Mouse (Mus musculus) embryonic facial prominence, embryonic 10.5 days (tissue): ENCODE measurements around the gene Casr. TPM values are rescaled to one million over a fixed set of nuclear protein-coding genes. Genes with fewer than 3 reads are reported as not detected.
A peak's percentile ranks its signal among the peaks of the same experiment; 100 is the strongest.

Experiments used
- DNase-seq: peaks from one replicate; pipeline ENCODE4 v3.0.0-alpha.2; 2017; ENCODE audit warnings: low spot score
- H3K27ac ChIP-seq: fragments of 300-500 bp; sonication (generic); replicated peaks from 2 replicates; pipeline ENCODE4 v1.5.1; 2016; ENCODE audit warnings: mild to moderate bottlenecking
- H3K27me3 ChIP-seq: fragments of 300-500 bp; sonication (generic); replicated peaks from 2 replicates; pipeline ENCODE4 v1.6.1; 2016; ENCODE audit warnings: low read depth, mild to moderate bottlenecking; ENCODE audit not compliant: poor library complexity, severe bottlenecking
- H3K36me3 ChIP-seq: fragments of 300-500 bp; sonication (generic); replicated peaks from 2 replicates; pipeline ENCODE4 v1.6.1; 2016; ENCODE audit warnings: mild to moderate bottlenecking, moderate library complexity
- H3K4me1 ChIP-seq: fragments of 300-500 bp; sonication (generic); 2 replicates; pipeline ENCODE4 v1.6.1; 2016
- H3K4me3 ChIP-seq: fragments of 300-500 bp; sonication (generic); 2 replicates; pipeline ENCODE4 v1.5.1; 2016; ENCODE audit warnings: mild to moderate bottlenecking, moderate library complexity
- H3K9me3 ChIP-seq: fragments of 300-500 bp; sonication (generic); 2 replicates; pipeline ENCODE4 v1.6.1; 2016; ENCODE audit warnings: mild to moderate bottlenecking
- WGBS: fragments of 180-500 bp; shearing (Covaris S2); methylation state at CpG from one replicate; pipeline ENCODE4 v1.1.7; 2016; 5-methylcytosine and 5-hydroxymethylcytosine counted together
- polyA plus RNA-seq: library from polyadenylated mRNA; unstranded; fragments of >200 nt; fragmentation: Nextera tagmentation; extraction: Ambion mirVana; gene quantifications from 2 replicates; pipeline ENCODE4 v1.2.1, GENCODE M21; 2016

Gene Casr
- 0.18 and 0.26 TPM in 2 replicates for polyA plus RNA-seq

- H3K36me3 ChIP-seq = no peaks in the 10 kb centered on the region
- H3K4me3 ChIP-seq = peak within 1 kb of the TSS; percentile 61
- 2% methylated on average over 36 of the region's 36 CpGs for whole genome bisulfite sequencing
- peaks cover 40% of the 10 kb centered on the region for H3K27me3 ChIP-seq
- no peaks in the 10 kb centered on the region for H3K9me3 ChIP-seq
- DNase-seq = peak; percentile 37
- H3K4me1 ChIP-seq = peaks cover 16% of the 10 kb centered on the region
- H3K27ac ChIP-seq = no peak within 1 kb of the TSS
Observed at GRCm38 (mm10) chr16:36561386-36562338, at the start of gene Casr. TSS of gene Casr (minus strand) at chr16:36562141.

- Histone ChIP-seq H3K9me3 (no peaks in the 10 kb centered on the region), H3K4me3 (no peak overlapping the region), H3K27ac (no peak overlapping the region), H3K36me3 (no peaks in the 10 kb centered on the region), H3K4me1 (no peaks in the 10 kb centered on the region), H3K27me3 (no peaks in the 10 kb centered on the region)
- no peak for DNase-seq
- 90% methylated on average over 3 of the region's 3 CpGs for WGBS
Observed at GRCm38 (mm10) chr16:36602632-36603031, 40.7 kb upstream of the Casr start.

GRCm38 (mm10) chr16:36598265-36598664, 36.3 kb upstream of the Casr start:
- no peak for DNase-seq
- 86% methylated on average over 4 of the region's 4 CpGs for whole genome bisulfite sequencing

GRCm38 (mm10) chr16:36596671-36597410, 34.9 kb upstream of the Casr start:
- DNase-seq = no peak
- no peak overlapping the region for H3K4me3 ChIP-seq
- no peaks in the 10 kb centered on the region for H3K9me3 ChIP-seq
- H3K4me1 ChIP-seq = no peaks in the 10 kb centered on the region
- H3K36me3 ChIP-seq = no peaks in the 10 kb centered on the region
- no peaks in the 10 kb centered on the region for H3K27me3 ChIP-seq
- H3K27ac ChIP-seq = no peak overlapping the region
- 86% methylated on average over 10 of the region's 10 CpGs for WGBS

More at GRCm38 (mm10) chr16:36598265-36598664, 36.3 kb upstream of the Casr start:
- no peaks in the 10 kb centered on the region for H3K27me3 ChIP-seq
- H3K9me3 ChIP-seq = no peaks in the 10 kb centered on the region
- H3K4me1 ChIP-seq = no peaks in the 10 kb centered on the region
- no peaks in the 10 kb centered on the region for H3K36me3 ChIP-seq
- H3K27ac ChIP-seq = no peak overlapping the region
- H3K4me3 ChIP-seq = no peak overlapping the region

GRCm38 (mm10) chr16:36589898-36590297, 28.0 kb upstream of the Casr start:
- WGBS = 76% methylated on average over 1 of the region's 1 CpGs
- Histone ChIP-seq H3K4me1 (no peaks in the 10 kb centered on the region), H3K27me3 (no peaks in the 10 kb centered on the region), H3K27ac (no peak overlapping the region), H3K36me3 (no peaks in the 10 kb centered on the region), H3K4me3 (no peak overlapping the region), H3K9me3 (no peaks in the 10 kb centered on the region)
- DNase-seq = no peak

GRCm38 (mm10) chr16:36587971-36588370, 26.0 kb upstream of the Casr start:
- Histone ChIP-seq H3K9me3 (no peaks in the 10 kb centered on the region), H3K4me3 (no peak overlapping the region), H3K27ac (no peak overlapping the region), H3K4me1 (no peaks in the 10 kb centered on the region), H3K27me3 (no peaks in the 10 kb centered on the region), H3K36me3 (no peaks in the 10 kb centered on the region)
- DNase-seq = no peak
- 73% methylated on average over 4 of the region's 4 CpGs for WGBS

GRCm38 (mm10) chr16:36582073-36582472, 20.1 kb upstream of the Casr start:
- WGBS = 51% methylated on average over 3 of the region's 3 CpGs
- H3K36me3 ChIP-seq = no peaks in the 10 kb centered on the region
- no peak for DNase-seq

GRCm38 (mm10) chr16:36571942-36572341, 10.0 kb upstream of the Casr start:
- no peak for DNase-seq
- Histone ChIP-seq H3K36me3 (no peaks in the 10 kb centered on the region), H3K4me1 (no peaks in the 10 kb centered on the region), H3K27ac (no peak overlapping the region), H3K9me3 (no peaks in the 10 kb centered on the region), H3K27me3 (no peaks in the 10 kb centered on the region), H3K4me3 (no peak overlapping the region)
- 74% methylated on average over 8 of the region's 8 CpGs for WGBS

More at GRCm38 (mm10) chr16:36582073-36582472, 20.1 kb upstream of the Casr start:
- H3K27me3 ChIP-seq = no peaks in the 10 kb centered on the region
- H3K9me3 ChIP-seq = no peaks in the 10 kb centered on the region
- H3K4me3 ChIP-seq = no peak overlapping the region
- no peak overlapping the region for H3K27ac ChIP-seq
- 0 out of 2 replicates have a peak, but pooled peaks cover 3% of the 10 kb centered on the region for H3K4me1 ChIP-seq

- Histone ChIP-seq H3K9me3 (no peaks in the 10 kb centered on the region), H3K27me3 (peaks cover 40% of the 10 kb centered on the region), H3K36me3 (no peaks in the 10 kb centered on the region), H3K4me1 (peaks cover 16% of the 10 kb centered on the region), H3K27ac (no peak overlapping the region), H3K4me3 (no peak overlapping the region)
- no peak for DNase-seq
- WGBS = 90% methylated on average over 6 of the region's 6 CpGs
Observed at GRCm38 (mm10) chr16:36559573-36559972, 2.4 kb downstream of the Casr start.

GRCm38 (mm10) chr16:36555672-36556165, 6.2 kb downstream of the Casr start:
- Histone ChIP-seq H3K27ac (no peak overlapping the region), H3K27me3 (peaks cover 11% of the 10 kb centered on the region), H3K36me3 (no peaks in the 10 kb centered on the region), H3K9me3 (peaks cover 7% of the 10 kb centered on the region; the same call in 1 of the 2 replicates), H3K4me3 (no peak overlapping the region), H3K4me1 (peaks cover 5% of the 10 kb centered on the region; the same call in 1 of the 2 replicates)
- 72% methylated on average over 10 of the region's 10 CpGs for WGBS
- no peak for DNase-seq

GRCm38 (mm10) chr16:36553624-36554023, 8.3 kb downstream of the Casr start:
- Histone ChIP-seq H3K36me3 (no peaks in the 10 kb centered on the region), H3K9me3 (peaks cover 7% of the 10 kb centered on the region; the same call in 1 of the 2 replicates), H3K4me1 (no peaks in the 10 kb centered on the region), H3K27ac (no peak overlapping the region), H3K4me3 (no peak overlapping the region), H3K27me3 (no peaks in the 10 kb centered on the region)
- DNase-seq = no peak
- WGBS = 96% methylated on average over 3 of the region's 3 CpGs

GRCm38 (mm10) chr16:36545333-36545732, 16.6 kb downstream of the Casr start:
- H3K9me3 ChIP-seq = no peaks in the 10 kb centered on the region
- no peaks in the 10 kb centered on the region for H3K4me1 ChIP-seq
- WGBS = 78% methylated on average over 4 of the region's 4 CpGs
- H3K27ac ChIP-seq = no peak overlapping the region
- no peak overlapping the region for H3K4me3 ChIP-seq
- DNase-seq = no peak
- no peaks in the 10 kb centered on the region for H3K27me3 ChIP-seq
- H3K36me3 ChIP-seq = no peaks in the 10 kb centered on the region
